Mouse (Mus musculus): ENCODE measurements around the gene Tsc22d2. TPM values are rescaled to one million over a fixed set of nuclear protein-coding genes. Genes with fewer than 3 reads are reported as not detected.

Tsc22d2 gene
- total and polyA plus RNA-seq, 2 experiments from 2014 or later: 6.9 to 35.8 TPM

GRCm38 (mm10) chr3:58398541-58398940 is 16.0 kb upstream of the Tsc22d2 start:
- no peak overlapping the region for H3K27ac ChIP-seq (ENCODE audit: low read depth)
- H3K36me3 ChIP-seq (replicated peaks; ENCODE audit: control insufficient read depth, insufficient read depth, low read length): no peaks in the 10 kb centered on the region
- TF ChIP-seq CTCF (IDR thresholded peaks at IDR 0.05; ENCODE audit: low read depth) (no peak), EP300 (IDR thresholded peaks at IDR 0.05; ENCODE audit: low read depth) (no peak)
- no peak for ATAC-seq (ENCODE audit: insufficient read depth, low read depth)
- H3K27me3 ChIP-seq (ENCODE audit: control insufficient read depth, insufficient read depth, low read length): no peaks in the 10 kb centered on the region
- H3K4me3 ChIP-seq (ENCODE audit: low read depth, low read length): no peak overlapping the region
- no peak overlapping the region for H3K4me2 ChIP-seq (ENCODE audit: low read depth, low read length)
- H3K9ac ChIP-seq (replicated peaks; ENCODE audit: low read depth, low read length): no peak overlapping the region
- 31% methylated on average over 5 of the region's 5 CpGs for WGBS
- peaks cover 4% of the 10 kb centered on the region; the same call in 1 of the 2 replicates for H3K9me3 ChIP-seq (replicated peaks; ENCODE audit: control insufficient read depth, low read length)
- H3K4me1 ChIP-seq (ENCODE audit: control insufficient read depth, insufficient read depth): no peaks in the 10 kb centered on the region
- no peak for DNase-seq (ENCODE audit: low spot score)

GRCm38 (mm10) chr3:58399931-58400330 is 14.6 kb upstream of the Tsc22d2 start:
- no peak for ATAC-seq (ENCODE audit: insufficient read depth, low read depth)

GRCm38 (mm10) chr3:58411669-58412068 is 2.8 kb upstream of the Tsc22d2 start:
- no peaks in the 10 kb centered on the region for H3K9me3 ChIP-seq (replicated peaks; ENCODE audit: control insufficient read depth, low read length)
- no peak overlapping the region for H3K27ac ChIP-seq (ENCODE audit: low read depth)
- H3K4me1 ChIP-seq (ENCODE audit: control insufficient read depth, insufficient read depth): no peaks in the 10 kb centered on the region
- H3K4me2 ChIP-seq (ENCODE audit: low read depth, low read length): no peak overlapping the region
- DNase-seq (ENCODE audit: low spot score) (no peak), ATAC-seq (ENCODE audit: insufficient read depth, low read depth) (no peak)
- H3K36me3 ChIP-seq (replicated peaks; ENCODE audit: control insufficient read depth, insufficient read depth, low read length): no peaks in the 10 kb centered on the region
- TF ChIP-seq CTCF (IDR thresholded peaks at IDR 0.05; ENCODE audit: low read depth) (no peak), EP300 (IDR thresholded peaks at IDR 0.05; ENCODE audit: low read depth) (no peak)
- H3K4me3 ChIP-seq (ENCODE audit: low read depth, low read length): no peak overlapping the region
- no peak overlapping the region for H3K9ac ChIP-seq (replicated peaks; ENCODE audit: low read depth, low read length)
- H3K27me3 ChIP-seq (ENCODE audit: control insufficient read depth, insufficient read depth, low read length): no peaks in the 10 kb centered on the region

More at GRCm38 (mm10) chr3:58399931-58400330, 14.6 kb upstream of the Tsc22d2 start:
- WGBS: 54% methylated on average over 3 of the region's 3 CpGs
- Histone ChIP-seq H3K27me3 (ENCODE audit: control insufficient read depth, insufficient read depth, low read length) (no peaks in the 10 kb centered on the region), H3K4me3 (ENCODE audit: low read depth, low read length) (no peak overlapping the region), H3K27ac (ENCODE audit: low read depth) (no peak overlapping the region), H3K9me3 (replicated peaks; ENCODE audit: control insufficient read depth, low read length) (peaks cover 4% of the 10 kb centered on the region; the same call in 1 of the 2 replicates), H3K9ac (replicated peaks; ENCODE audit: low read depth, low read length) (no peak overlapping the region), H3K4me2 (ENCODE audit: low read depth, low read length) (no peak overlapping the region), H3K36me3 (replicated peaks; ENCODE audit: control insufficient read depth, insufficient read depth, low read length) (no peaks in the 10 kb centered on the region), H3K4me1 (ENCODE audit: control insufficient read depth, insufficient read depth) (no peaks in the 10 kb centered on the region)
- no peak for DNase-seq (ENCODE audit: low spot score)
- no peak for TF ChIP-seq EP300 (IDR thresholded peaks at IDR 0.05; ENCODE audit: low read depth)
- TF ChIP-seq CTCF (IDR thresholded peaks at IDR 0.05; ENCODE audit: low read depth): no peak

GRCm38 (mm10) chr3:58413671-58414070 is 844 bp upstream of the Tsc22d2 start:
- ATAC-seq (ENCODE audit: insufficient read depth, low read depth) (no peak), DNase-seq (ENCODE audit: low spot score) (no peak)
- 33% methylated on average over 5 of the region's 5 CpGs for WGBS
- H3K9ac ChIP-seq (replicated peaks; ENCODE audit: low read depth, low read length): peak overlapping the region; percentile 47
- peak overlapping the region; percentile 100 for H3K27ac ChIP-seq (ENCODE audit: low read depth)
- peak overlapping the region; percentile 89 for H3K4me2 ChIP-seq (ENCODE audit: low read depth, low read length)
- no peaks in the 10 kb centered on the region for H3K9me3 ChIP-seq (replicated peaks; ENCODE audit: control insufficient read depth, low read length)
- H3K27me3 ChIP-seq (ENCODE audit: control insufficient read depth, insufficient read depth, low read length): no peaks in the 10 kb centered on the region
- H3K4me3 ChIP-seq (ENCODE audit: low read depth, low read length): peak overlapping the region; percentile 96
- TF ChIP-seq CTCF (IDR thresholded peaks at IDR 0.05; ENCODE audit: low read depth): no peak
- TF ChIP-seq EP300 (IDR thresholded peaks at IDR 0.05; ENCODE audit: low read depth): no peak
- no peaks in the 10 kb centered on the region for H3K4me1 ChIP-seq (ENCODE audit: control insufficient read depth, insufficient read depth)
- no peaks in the 10 kb centered on the region for H3K36me3 ChIP-seq (replicated peaks; ENCODE audit: control insufficient read depth, insufficient read depth, low read length)

- Histone ChIP-seq H3K4me2 (ENCODE audit: low read depth, low read length) (peak overlapping the region; percentile 89), H3K36me3 (replicated peaks; ENCODE audit: control insufficient read depth, insufficient read depth, low read length) (no peaks in the 10 kb centered on the region), H3K9ac (replicated peaks; ENCODE audit: low read depth, low read length) (peak overlapping the region; percentile 98), H3K4me3 (ENCODE audit: low read depth, low read length) (peak overlapping the region; percentile 96), H3K4me1 (ENCODE audit: control insufficient read depth, insufficient read depth) (no peaks in the 10 kb centered on the region), H3K27ac (ENCODE audit: low read depth) (peak overlapping the region; percentile 100), H3K27me3 (ENCODE audit: control insufficient read depth, insufficient read depth, low read length) (no peaks in the 10 kb centered on the region), H3K9me3 (replicated peaks; ENCODE audit: control insufficient read depth, low read length) (no peaks in the 10 kb centered on the region)
- DNase-seq (ENCODE audit: low spot score) (peak; percentile 57), ATAC-seq (ENCODE audit: insufficient read depth, low read depth) (peak; percentile 67)
- under 1% methylated on average over 100 of the region's 113 CpGs for WGBS
- TF ChIP-seq EP300 (IDR thresholded peaks at IDR 0.05; ENCODE audit: low read depth) (no peak), CTCF (IDR thresholded peaks at IDR 0.05; ENCODE audit: low read depth) (no peak)
Measured at GRCm38 (mm10) chr3:58414986-58415883, 720 bp downstream of the Tsc22d2 start.

All from heart, postnatal 0 days (tissue).